Mouse (Mus musculus): ENCODE data around the gene Psmb7. TPM values are rescaled to one million over a fixed set of nuclear protein-coding genes. Genes with fewer than 3 reads are reported as not detected.
A peak's percentile ranks its signal among the peaks of the same experiment; 100 is the strongest.

The Psmb7 gene
- polyA plus RNA-seq, 1 experiment from 2014 or later, result 211 TPM

GRCm38 (mm10) chr2:38560296-38561227, 83.3 kb downstream of the Psmb7 start:
- WGBS, result 69% methylated on average over 17 of the region's 17 CpGs
- Histone ChIP-seq H3K27ac (ENCODE audit: poor library complexity, severe bottlenecking) (no peak overlapping the region; the same call in 1 of the 2 replicates), H3K4me2 (no peak overlapping the region), H3K4me1 (replicated peaks) (peaks cover 25% of the 10 kb centered on the region), H3K27me3 (replicated peaks) (no peaks in the 10 kb centered on the region), H3K9ac (no peak overlapping the region), H3K4me3 (no peak overlapping the region), H3K36me3 (peaks cover 57% of the 10 kb centered on the region), H3K9me3 (replicated peaks) (no peaks in the 10 kb centered on the region)
- 0 out of 2 replicates have a peak, but pooled peaks have one; percentile 12 for ATAC-seq (ENCODE audit: insufficient number of reproducible peaks, low FRiP score)

DNA sequence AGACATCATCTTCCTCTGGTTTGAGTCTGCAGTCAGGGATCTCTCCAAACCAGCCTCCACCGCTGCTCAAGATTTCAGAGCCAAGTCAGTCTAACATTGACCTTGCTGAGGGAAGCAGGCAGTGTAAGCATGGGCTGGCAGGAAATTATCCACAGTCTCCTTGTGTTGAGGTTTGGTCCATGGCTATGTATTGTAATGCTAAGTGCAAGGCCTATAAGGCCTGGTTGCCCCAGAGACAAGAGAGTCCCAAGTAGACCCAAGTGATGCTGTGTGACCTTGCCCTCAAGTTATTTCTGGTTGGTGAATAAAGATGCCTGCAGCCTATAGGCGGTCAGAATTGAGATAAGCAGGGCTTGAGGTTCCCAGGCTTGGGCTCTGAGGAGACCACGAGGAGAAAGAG, 87.2 kb downstream of the Psmb7 start:
- no peak for ATAC-seq (ENCODE audit: insufficient number of reproducible peaks, low FRiP score)
- Histone ChIP-seq H3K9ac (no peak overlapping the region), H3K9me3 (replicated peaks) (no peaks in the 10 kb centered on the region), H3K4me1 (replicated peaks) (peaks cover 30% of the 10 kb centered on the region), H3K27me3 (replicated peaks) (no peaks in the 10 kb centered on the region), H3K4me2 (no peak overlapping the region), H3K27ac (ENCODE audit: poor library complexity, severe bottlenecking) (no peak overlapping the region), H3K36me3 (peaks cover 47% of the 10 kb centered on the region), H3K4me3 (no peak overlapping the region)
- 69% methylated on average over 3 of the region's 3 CpGs for WGBS

DNA sequence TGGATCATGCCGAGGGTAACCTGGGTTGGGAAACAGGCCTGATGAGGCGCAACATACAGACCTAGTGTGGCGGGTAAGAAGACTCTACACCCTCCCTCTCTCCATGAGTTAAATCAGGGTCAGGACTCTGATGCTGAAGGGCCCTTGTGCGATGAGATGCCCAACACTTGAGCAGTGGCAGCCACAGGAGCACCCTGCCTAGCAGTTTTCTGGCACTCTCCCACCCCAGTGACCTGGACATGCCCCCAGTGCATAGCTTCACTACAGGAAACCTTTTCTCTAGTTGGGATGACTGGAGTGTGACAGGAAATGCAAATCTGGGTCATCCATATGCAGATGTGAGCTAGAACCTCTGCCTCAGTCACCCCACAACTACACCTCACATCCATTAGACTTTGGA, 88.2 kb downstream of the Psmb7 start:
- Histone ChIP-seq H3K36me3 (peaks cover 48% of the 10 kb centered on the region), H3K4me2 (no peak overlapping the region), H3K4me1 (replicated peaks) (peaks cover 28% of the 10 kb centered on the region), H3K9ac (no peak overlapping the region), H3K27ac (ENCODE audit: poor library complexity, severe bottlenecking) (no peak overlapping the region), H3K4me3 (no peak overlapping the region), H3K9me3 (replicated peaks) (no peaks in the 10 kb centered on the region), H3K27me3 (replicated peaks) (no peaks in the 10 kb centered on the region)
- WGBS, result 88% methylated on average over 4 of the region's 4 CpGs
- no peak for ATAC-seq (ENCODE audit: insufficient number of reproducible peaks, low FRiP score)

DNA sequence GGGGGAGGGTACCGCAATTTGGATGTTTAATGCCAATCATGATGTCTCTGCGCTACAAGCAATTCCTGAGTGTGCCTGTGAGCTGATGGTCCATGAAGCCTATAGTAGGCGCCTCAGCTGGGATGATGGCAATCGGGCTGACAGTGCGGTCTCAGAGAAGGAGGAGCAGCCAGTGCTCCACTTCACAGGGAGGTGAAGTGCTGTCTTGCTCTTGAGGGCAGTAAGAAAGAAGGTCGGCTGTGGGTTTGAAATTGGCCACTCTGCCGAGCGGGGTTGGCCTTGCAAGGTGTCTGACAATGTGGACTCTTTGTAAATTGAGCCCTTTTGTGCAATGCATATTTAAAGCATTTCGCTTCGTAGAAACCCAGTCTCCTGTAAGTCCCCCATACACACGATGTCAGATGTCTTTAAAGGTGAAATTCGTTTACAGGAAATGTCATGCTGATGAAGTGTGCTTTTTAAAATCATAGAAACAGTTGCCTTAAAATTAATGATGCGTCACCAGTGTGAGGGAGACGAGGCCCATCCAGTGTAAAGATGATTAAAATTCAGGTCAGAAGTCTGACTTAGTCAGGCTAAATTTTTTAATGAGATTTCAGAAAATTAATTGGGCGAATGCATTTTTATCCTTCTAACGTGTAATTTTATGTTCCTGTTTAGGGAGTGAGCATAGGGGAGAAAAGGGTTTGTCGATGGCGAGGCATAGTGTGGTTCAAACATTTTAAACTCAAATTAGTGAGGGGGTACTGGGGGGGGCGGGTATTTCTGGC, 89.5 kb downstream of the Psmb7 start:
- ATAC-seq (ENCODE audit: insufficient number of reproducible peaks, low FRiP score), result no peak
- no peak overlapping the region for H3K9ac ChIP-seq
- H3K27ac ChIP-seq (ENCODE audit: poor library complexity, severe bottlenecking), result no peak overlapping the region
- peaks cover 40% of the 10 kb centered on the region for H3K36me3 ChIP-seq
- H3K9me3 ChIP-seq (replicated peaks), result no peaks in the 10 kb centered on the region
- peaks cover 25% of the 10 kb centered on the region for H3K4me1 ChIP-seq (replicated peaks)
- no peak overlapping the region for H3K4me2 ChIP-seq
- WGBS, result 83% methylated on average over 19 of the region's 19 CpGs
- no peaks in the 10 kb centered on the region for H3K27me3 ChIP-seq (replicated peaks)
- no peak overlapping the region for H3K4me3 ChIP-seq

DNA sequence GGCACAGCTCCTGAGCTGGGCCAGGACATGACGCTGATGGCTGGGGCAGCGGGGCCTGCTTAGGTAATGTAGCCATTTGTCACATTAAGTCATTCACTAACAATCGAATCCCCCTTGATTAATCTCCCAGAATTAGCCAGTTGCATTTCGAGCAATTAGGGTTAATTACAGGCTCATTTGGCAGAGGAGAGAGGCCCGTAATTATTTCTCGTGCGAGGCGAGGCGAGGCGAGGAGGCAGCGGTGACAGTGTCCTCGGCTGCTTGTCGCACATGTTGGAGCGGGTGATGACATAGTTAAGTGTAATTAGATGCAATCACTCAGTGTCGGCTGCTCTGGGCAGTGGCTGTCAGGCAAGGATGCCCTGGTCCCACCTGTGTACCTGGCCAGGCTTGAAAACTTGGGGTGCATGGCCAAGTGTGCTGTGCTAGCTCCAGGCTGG, 91.9 kb downstream of the Psmb7 start:
- Histone ChIP-seq H3K27ac (ENCODE audit: poor library complexity, severe bottlenecking) (no peak overlapping the region), H3K9ac (no peak overlapping the region), H3K4me3 (no peak overlapping the region), H3K4me2 (no peak overlapping the region), H3K4me1 (replicated peaks) (peaks cover 45% of the 10 kb centered on the region), H3K27me3 (replicated peaks) (no peaks in the 10 kb centered on the region), H3K9me3 (replicated peaks) (no peaks in the 10 kb centered on the region), H3K36me3 (peaks cover 26% of the 10 kb centered on the region)
- ATAC-seq (ENCODE audit: insufficient number of reproducible peaks, low FRiP score), result no peak
- 88% methylated on average over 15 of the region's 15 CpGs for WGBS

- H3K27me3 ChIP-seq (replicated peaks), result no peaks in the 10 kb centered on the region
- ATAC-seq (ENCODE audit: insufficient number of reproducible peaks, low FRiP score), result no peak
- H3K36me3 ChIP-seq, result peaks cover 23% of the 10 kb centered on the region
- 71% methylated on average over 11 of the region's 11 CpGs for WGBS
- no peak overlapping the region for H3K9ac ChIP-seq
- H3K27ac ChIP-seq (ENCODE audit: poor library complexity, severe bottlenecking), result no peak overlapping the region
- H3K4me3 ChIP-seq, result no peak overlapping the region
- no peaks in the 10 kb centered on the region for H3K9me3 ChIP-seq (replicated peaks)
- H3K4me2 ChIP-seq, result no peak overlapping the region
- peaks cover 62% of the 10 kb centered on the region for H3K4me1 ChIP-seq (replicated peaks)
Measured at GRCm38 (mm10) chr2:38547793-38548517, 95.9 kb downstream of the Psmb7 start.

DNA sequence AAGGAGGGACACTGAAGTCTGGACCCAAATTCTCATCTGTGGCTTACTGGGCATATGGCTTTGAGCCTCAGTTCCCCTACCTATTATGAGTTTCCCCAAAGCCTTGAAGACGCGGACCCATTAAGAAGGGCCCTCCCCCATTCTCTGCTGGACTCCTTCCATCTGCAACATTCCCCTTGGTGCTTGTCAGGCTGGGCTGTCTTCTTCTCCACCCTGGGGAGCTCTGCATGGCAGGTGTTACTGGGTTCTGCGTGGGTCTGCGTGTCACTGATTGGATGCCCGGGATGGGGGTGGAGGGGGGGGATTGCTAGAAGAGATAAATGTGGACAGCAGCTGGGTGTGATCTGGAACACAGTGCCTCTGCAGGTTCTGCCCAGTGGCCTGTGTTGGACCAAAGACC, 97.1 kb downstream of the Psmb7 start:
- H3K36me3 ChIP-seq, result peaks cover 13% of the 10 kb centered on the region
- no peak overlapping the region for H3K4me2 ChIP-seq
- no peak overlapping the region for H3K4me3 ChIP-seq
- no peaks in the 10 kb centered on the region for H3K27me3 ChIP-seq (replicated peaks)
- no peaks in the 10 kb centered on the region for H3K9me3 ChIP-seq (replicated peaks)
- H3K9ac ChIP-seq, result no peak overlapping the region
- H3K27ac ChIP-seq (ENCODE audit: poor library complexity, severe bottlenecking), result no peak overlapping the region
- H3K4me1 ChIP-seq (replicated peaks), result peaks cover 74% of the 10 kb centered on the region
- no peak for ATAC-seq (ENCODE audit: insufficient number of reproducible peaks, low FRiP score)
- WGBS, result 73% methylated on average over 5 of the region's 5 CpGs

DNA sequence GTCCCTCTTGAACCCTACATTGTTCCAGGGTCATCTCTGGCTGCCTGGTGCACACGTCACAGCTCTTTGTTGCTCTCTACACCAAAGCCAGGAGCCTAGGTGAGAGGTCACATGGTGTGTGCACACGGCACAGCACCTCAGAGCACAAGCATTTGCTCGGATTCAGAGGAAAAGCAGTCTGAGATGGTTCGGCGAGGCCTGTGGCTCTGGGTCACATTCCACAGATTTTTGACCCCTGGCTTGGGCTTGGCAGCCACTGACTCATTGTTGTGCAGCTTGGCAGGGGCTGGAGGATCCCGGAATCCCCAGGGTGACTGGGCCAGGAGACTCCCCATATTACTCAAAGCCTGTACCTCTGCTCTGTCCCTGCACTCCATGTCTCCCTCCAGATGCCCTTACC, 97.7 kb downstream of the Psmb7 start:
- no peak overlapping the region for H3K9ac ChIP-seq
- ATAC-seq (ENCODE audit: insufficient number of reproducible peaks, low FRiP score), result peak; percentile 46; the same call in 1 of the 2 replicates
- peaks cover 80% of the 10 kb centered on the region for H3K4me1 ChIP-seq (replicated peaks)
- WGBS, result 13% methylated on average over 6 of the region's 6 CpGs
- H3K9me3 ChIP-seq (replicated peaks), result no peaks in the 10 kb centered on the region
- no peak overlapping the region for H3K4me2 ChIP-seq
- peak overlapping the region; percentile 17; the same call in 1 of the 2 replicates for H3K27ac ChIP-seq (ENCODE audit: poor library complexity, severe bottlenecking)
- H3K4me3 ChIP-seq, result no peak overlapping the region
- H3K27me3 ChIP-seq (replicated peaks), result no peaks in the 10 kb centered on the region
- peaks cover 9% of the 10 kb centered on the region for H3K36me3 ChIP-seq

DNA sequence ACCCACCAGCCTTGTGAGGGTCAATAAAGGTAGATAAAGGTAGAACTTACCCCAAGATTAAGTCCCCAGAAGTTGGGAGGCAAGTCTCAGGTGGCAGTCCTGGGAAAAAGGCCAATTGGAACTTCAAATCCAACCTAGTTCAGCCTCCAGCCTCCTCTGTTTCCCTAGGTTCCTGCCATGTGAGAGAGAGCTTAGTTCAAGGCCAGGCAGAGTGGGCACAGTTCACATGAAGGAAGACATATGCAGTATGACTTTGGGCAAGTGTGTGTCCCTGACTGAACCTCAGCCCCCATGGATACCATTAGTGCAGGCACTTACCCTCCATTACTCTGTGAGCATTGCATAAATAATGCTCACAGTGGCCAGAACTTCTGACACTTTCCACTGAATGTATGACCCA, 98.2 kb downstream of the Psmb7 start:
- no peak overlapping the region for H3K4me3 ChIP-seq
- H3K36me3 ChIP-seq, result peaks cover 4% of the 10 kb centered on the region
- no peak overlapping the region for H3K4me2 ChIP-seq
- H3K4me1 ChIP-seq (replicated peaks), result peaks cover 85% of the 10 kb centered on the region
- H3K9ac ChIP-seq, result no peak overlapping the region
- H3K9me3 ChIP-seq (replicated peaks), result no peaks in the 10 kb centered on the region
- no peaks in the 10 kb centered on the region for H3K27me3 ChIP-seq (replicated peaks)
- no peak for ATAC-seq (ENCODE audit: insufficient number of reproducible peaks, low FRiP score)
- H3K27ac ChIP-seq (ENCODE audit: poor library complexity, severe bottlenecking), result peak overlapping the region; percentile 17; the same call in 1 of the 2 replicates

DNA sequence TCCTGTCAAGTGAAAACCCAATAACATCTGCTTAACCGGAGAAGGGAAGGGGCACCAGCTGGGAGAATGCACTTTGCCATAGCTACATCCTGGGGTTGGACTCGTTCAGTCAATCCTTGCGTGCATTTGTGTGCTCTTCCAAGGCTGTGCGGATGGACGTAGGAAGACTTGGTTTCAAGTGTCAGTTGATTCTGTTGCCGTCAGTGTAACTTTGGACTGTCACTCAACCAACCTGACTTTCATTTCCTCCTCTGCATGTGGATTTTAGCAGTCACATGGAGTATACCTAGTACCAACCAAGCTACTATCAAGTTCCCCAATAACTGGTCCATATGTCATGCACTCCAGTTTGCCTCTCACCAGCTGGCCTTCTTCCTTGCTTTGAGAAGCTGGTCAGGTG, 98.9 kb downstream of the Psmb7 start:
- 82% methylated on average over 6 of the region's 6 CpGs for WGBS
- Histone ChIP-seq H3K9ac (no peak overlapping the region), H3K4me2 (no peak overlapping the region), H3K27me3 (replicated peaks) (no peaks in the 10 kb centered on the region), H3K36me3 (no peaks in the 10 kb centered on the region), H3K4me3 (no peak overlapping the region), H3K9me3 (replicated peaks) (no peaks in the 10 kb centered on the region), H3K27ac (ENCODE audit: poor library complexity, severe bottlenecking) (no peak overlapping the region), H3K4me1 (replicated peaks) (peaks cover 92% of the 10 kb centered on the region)
- ATAC-seq (ENCODE audit: insufficient number of reproducible peaks, low FRiP score), result no peak

GRCm38 (mm10) chr2:38544341-38544740, 99.5 kb downstream of the Psmb7 start:
- Histone ChIP-seq H3K9me3 (replicated peaks) (no peaks in the 10 kb centered on the region), H3K9ac (no peak overlapping the region), H3K36me3 (no peaks in the 10 kb centered on the region), H3K4me3 (no peak overlapping the region), H3K4me1 (replicated peaks) (peaks cover 95% of the 10 kb centered on the region), H3K4me2 (no peak overlapping the region), H3K27me3 (replicated peaks) (no peaks in the 10 kb centered on the region), H3K27ac (ENCODE audit: poor library complexity, severe bottlenecking) (no peak overlapping the region)
- ATAC-seq (ENCODE audit: insufficient number of reproducible peaks, low FRiP score), result no peak

All from heart, embryonic 12.5 days (tissue).